Mouse (Mus musculus) heart, embryonic 16.5 days (tissue): ENCODE measurements around the gene Car4. TPM values are rescaled to one million over a fixed set of nuclear protein-coding genes. Genes with fewer than 3 reads are reported as not detected.

Experiments used
- ATAC-seq: fragments of 200-750 bp; cut with Nextera tagmentation; replicated peaks from 2 replicates; pipeline ENCODE4 v1.8.0; 2017; ENCODE audit warnings: moderate number of reproducible peaks; ENCODE audit not compliant: insufficient read depth, low FRiP score; ENCODE audit errors: extremely low read depth
- H3K27ac ChIP-seq: fragments of 300-500 bp; sonication (generic); 2 replicates; pipeline ENCODE4 v1.5.1; 2014; ENCODE audit warnings: mild to moderate bottlenecking, low read length, control low read depth, moderate library complexity
- H3K27me3 ChIP-seq: fragments of 300-500 bp; sonication (generic); 2 replicates; pipeline ENCODE4 v1.6.1; 2014; ENCODE audit warnings: low read length, mixed read lengths; ENCODE audit not compliant: control insufficient read depth, insufficient read depth
- H3K36me3 ChIP-seq: fragments of 300-500 bp; sonication (generic); 2 replicates; pipeline ENCODE4 v1.6.1; 2014; ENCODE audit not compliant: control insufficient read depth, insufficient read depth
- H3K4me1 ChIP-seq: fragments of 300-500 bp; sonication (generic); 2 replicates; pipeline ENCODE4 v1.6.1; 2014; ENCODE audit warnings: low read length, mixed read lengths; ENCODE audit not compliant: control insufficient read depth, insufficient read depth
- H3K4me2 ChIP-seq: fragments of 300-500 bp; sonication (generic); 2 replicates; pipeline ENCODE4 v1.6.1; 2014; ENCODE audit warnings: low read depth, mild to moderate bottlenecking, control low read depth, low read length
- H3K4me3 ChIP-seq: fragments of 300-500 bp; sonication (generic); 2 replicates; pipeline ENCODE4 v1.5.1; 2014; ENCODE audit warnings: mild to moderate bottlenecking, control low read depth, low read length
- H3K9ac ChIP-seq: fragments of 300-500 bp; sonication (generic); 2 replicates; pipeline ENCODE4 v1.6.1; 2014; ENCODE audit warnings: low read length, control low read depth
- H3K9me3 ChIP-seq: fragments of 300-500 bp; sonication (generic); replicated peaks from 2 replicates; pipeline ENCODE4 v1.6.1; 2016; ENCODE audit warnings: low read length; ENCODE audit not compliant: control insufficient read depth
- WGBS: fragments of 180-500 bp; shearing (Covaris S2); extraction: QIAGEN DNeasy Blood & Tissue Kit; methylation state at CpG from one replicate; pipeline ENCODE4 v1.1.7; 2014; 5-methylcytosine and 5-hydroxymethylcytosine counted together
- polyA plus RNA-seq: library from polyadenylated mRNA; unstranded; fragments of >200 nt; fragmentation: Nextera tagmentation; extraction: Ambion mirVana; gene quantifications from 2 replicates; pipeline ENCODE4 v1.2.1, GENCODE M21; 2015

Gene Car4
- polyA plus RNA-seq, 1 experiment from 2014 or later: 1.1 TPM

DNA sequence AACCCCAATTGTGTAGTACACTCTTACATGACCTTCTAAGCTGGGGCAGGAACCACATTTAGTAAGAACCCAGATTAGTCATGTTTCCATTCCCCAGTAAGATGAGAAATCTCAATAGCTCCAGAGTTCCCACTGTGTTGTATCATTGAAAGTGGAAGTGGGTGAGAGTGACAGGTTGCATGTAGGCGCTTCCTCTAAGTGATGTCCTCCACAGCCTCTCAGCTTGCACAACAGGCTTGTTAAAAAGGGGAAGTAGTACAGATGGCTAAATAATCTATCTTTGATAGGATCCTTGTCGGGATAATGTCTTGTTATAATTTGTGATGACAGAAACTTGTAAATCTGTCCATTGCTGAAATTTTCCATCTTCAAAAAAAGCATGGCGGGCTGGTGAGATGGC lies 46.0 kb downstream of the Car4 start:
- Histone ChIP-seq H3K4me3 (no peak overlapping the region), H3K27me3 (no peaks in the 10 kb centered on the region), H3K4me2 (no peak overlapping the region), H3K9ac (no peak overlapping the region), H3K27ac (no peak overlapping the region), H3K36me3 (peaks cover 14% of the 10 kb centered on the region), H3K4me1 (no peaks in the 10 kb centered on the region), H3K9me3 (no peaks in the 10 kb centered on the region)
- no peak for ATAC-seq
- WGBS: 88% methylated on average over 3 of the region's 3 CpGs

DNA sequence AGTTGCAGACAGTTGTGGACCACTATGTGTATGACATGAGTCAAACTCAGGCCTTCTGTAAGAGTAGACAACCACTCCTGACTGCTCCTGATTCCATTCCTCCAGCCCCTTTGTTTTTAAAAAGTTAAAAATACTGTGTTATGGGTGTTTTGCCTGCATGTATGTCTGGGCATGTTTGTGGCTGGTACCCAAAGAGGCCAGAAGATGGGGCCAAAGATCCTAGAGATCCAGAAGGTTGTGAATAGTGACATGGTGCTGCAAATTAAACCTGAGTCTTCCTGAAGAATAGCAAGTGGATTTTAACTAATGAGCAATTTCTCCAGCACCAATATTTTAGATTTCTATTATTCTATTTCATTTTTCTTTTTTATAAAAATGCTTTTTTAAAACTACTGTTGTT lies 55.5 kb downstream of the Car4 start:
- H3K36me3 ChIP-seq: peaks cover 11% of the 10 kb centered on the region
- H3K4me1 ChIP-seq: no peaks in the 10 kb centered on the region
- H3K4me2 ChIP-seq: no peak overlapping the region
- no peak overlapping the region for H3K9ac ChIP-seq
- no peak overlapping the region for H3K27ac ChIP-seq
- no peak overlapping the region for H3K4me3 ChIP-seq
- no peak for ATAC-seq
- no peaks in the 10 kb centered on the region for H3K27me3 ChIP-seq
- H3K9me3 ChIP-seq: no peaks in the 10 kb centered on the region

Other genes starting within 250 kb of the Car4 start
- gene Mrm1, start 138.3 kb upstream of the Car4 start, polyA plus RNA-seq: 24.0 and 28.4 TPM in 2 replicates
- 73.8 and 81.8 TPM in 2 replicates for gene Dhrs11, start 128.8 kb upstream of the Car4 start, polyA plus RNA-seq
- 50.0 and 55.8 TPM in 2 replicates for gene Ggnbp2, start 87.0 kb upstream of the Car4 start, polyA plus RNA-seq
- gene Myo19, start 77.6 kb upstream of the Car4 start, polyA plus RNA-seq: 6.6 and 6.8 TPM in 2 replicates
- 2.8 and 3.0 TPM in 2 replicates for gene Pigw, start 77.5 kb upstream of the Car4 start, polyA plus RNA-seq
- 37.6 and 38.0 TPM in 2 replicates for gene Znhit3, start 41.4 kb upstream of the Car4 start, polyA plus RNA-seq
- gene Usp32, start 182.4 kb downstream of the Car4 start, polyA plus RNA-seq: 3.4 and 4.6 TPM in 2 replicates
- not detected in 2 replicates for gene 1700125H20Rik, start 212.6 kb downstream of the Car4 start, polyA plus RNA-seq